Mouse (Mus musculus) stomach, postnatal 0 days (tissue): Measurements from ENCODE around the gene Nlrp6. TPM values are rescaled to one million over a fixed set of nuclear protein-coding genes. Genes with fewer than 3 reads are reported as not detected.

Experiments used
- ATAC-seq: fragments of 200-750 bp; cut with Nextera tagmentation; 2 replicates; pipeline ENCODE4 v1.8.0; 2017; ENCODE audit not compliant: low FRiP score, low TSS enrichment
- DNase-seq: peaks from one replicate; pipeline ENCODE4 v3.0.0-alpha.2; 2016; ENCODE audit warnings: low spot score
- H3K27ac ChIP-seq: fragments of 300-500 bp; sonication (generic); replicated peaks from 2 replicates; pipeline ENCODE4 v1.5.1; 2014; ENCODE audit warnings: mild to moderate bottlenecking, control low read depth
- H3K27me3 ChIP-seq: fragments of 300-500 bp; sonication (generic); 2 replicates; pipeline ENCODE4 v1.6.1; 2014; ENCODE audit warnings: low read length; ENCODE audit not compliant: control insufficient read depth, insufficient read depth
- H3K36me3 ChIP-seq: fragments of 300-500 bp; sonication (generic); 2 replicates; pipeline ENCODE4 v1.6.1; 2014; ENCODE audit warnings: low read length, mixed read lengths; ENCODE audit not compliant: control insufficient read depth, insufficient read depth
- H3K4me1 ChIP-seq: fragments of 300-500 bp; sonication (generic); replicated peaks from 2 replicates; pipeline ENCODE4 v1.6.1; 2014; ENCODE audit warnings: antibody characterized with exemption; ENCODE audit not compliant: control insufficient read depth, insufficient read depth
- H3K4me2 ChIP-seq: fragments of 300-500 bp; sonication (generic); replicated peaks from 2 replicates; pipeline ENCODE4 v1.6.1; 2014; ENCODE audit warnings: low read depth, mild to moderate bottlenecking, control low read depth, moderate library complexity
- H3K4me3 ChIP-seq: fragments of 300-500 bp; sonication (generic); 2 replicates; pipeline ENCODE4 v1.5.1; 2014; ENCODE audit warnings: low read depth, low read length, control low read depth
- H3K9ac ChIP-seq: fragments of 300-500 bp; sonication (generic); 2 replicates; pipeline ENCODE4 v1.6.1; 2014; ENCODE audit warnings: mild to moderate bottlenecking, low read length, control low read depth, mixed read lengths
- H3K9me3 ChIP-seq: fragments of 300-500 bp; sonication (generic); 2 replicates; pipeline ENCODE4 v1.6.1; 2016; ENCODE audit warnings: low read length; ENCODE audit not compliant: control insufficient read depth
- CTCF ChIP-seq: IDR thresholded peaks from 2 replicates; pipeline ENCODE4 v1.5.1; 2016; ENCODE audit warnings: antibody characterized with exemption, low read depth, mild to moderate bottlenecking, moderate library complexity
- EP300 ChIP-seq: optimal IDR thresholded peaks from 2 replicates; pipeline ENCODE3; 2016; ENCODE audit warnings: antibody characterized with exemption
- WGBS: fragments of 180-500 bp; shearing (Covaris S2); extraction: QIAGEN DNeasy Blood & Tissue Kit; methylation state at CpG from one replicate; pipeline ENCODE4 v1.1.7; 2014; 5-methylcytosine and 5-hydroxymethylcytosine counted together
- polyA plus RNA-seq: library from polyadenylated mRNA; unstranded; fragments of >200 nt; fragmentation: Nextera tagmentation; extraction: Ambion mirVana; gene quantifications from 2 replicates; pipeline ENCODE4 v1.2.1, GENCODE M21; 2015

The Nlrp6 gene
- polyA plus RNA-seq, 1 experiment from 2014 or later: 1.7 TPM

- H3K4me1 ChIP-seq: 0 out of 2 replicates have a peak, but pooled peaks cover 2% of the 10 kb centered on the region
- 52% methylated on average over 4 of the region's 4 CpGs for WGBS
- no peaks in the 10 kb centered on the region for H3K36me3 ChIP-seq
- DNase-seq (no peak), ATAC-seq (no peak)
- no peak overlapping the region for H3K27ac ChIP-seq
- no peak for TF ChIP-seq EP300
- no peak for TF ChIP-seq CTCF
- H3K4me3 ChIP-seq: no peak overlapping the region
- no peaks in the 10 kb centered on the region for H3K9me3 ChIP-seq
- peaks cover 12% of the 10 kb centered on the region; the same call in 1 of the 2 replicates for H3K27me3 ChIP-seq
- H3K9ac ChIP-seq: no peak overlapping the region
- H3K4me2 ChIP-seq: no peak overlapping the region
These were observed 791 bp upstream of the Nlrp6 start for GRCm38 (mm10) chr7:140919911-140920310.

GRCm38 (mm10) chr7:140921225-140921975 lies 698 bp downstream of the Nlrp6 start:
- Histone ChIP-seq H3K27ac (no peak overlapping the region), H3K4me3 (no peak overlapping the region), H3K4me2 (no peak overlapping the region), H3K9me3 (no peaks in the 10 kb centered on the region), H3K4me1 (0 out of 2 replicates have a peak, but pooled peaks cover 2% of the 10 kb centered on the region), H3K27me3 (peaks cover 12% of the 10 kb centered on the region; the same call in 1 of the 2 replicates), H3K36me3 (no peaks in the 10 kb centered on the region), H3K9ac (no peak overlapping the region)
- DNase-seq: no peak
- ATAC-seq: no peak
- no peak for TF ChIP-seq EP300
- no peak for TF ChIP-seq CTCF
- 34% methylated on average over 22 of the region's 22 CpGs for WGBS

- Histone ChIP-seq H3K4me3 (peak overlapping the region; percentile 39), H3K4me2 (peak overlapping the region; percentile 59), H3K4me1 (0 out of 2 replicates have a peak, but pooled peaks cover 2% of the 10 kb centered on the region), H3K27me3 (peaks cover 12% of the 10 kb centered on the region; the same call in 1 of the 2 replicates), H3K9me3 (no peaks in the 10 kb centered on the region), H3K36me3 (no peaks in the 10 kb centered on the region), H3K9ac (peak overlapping the region; percentile 18; the same call in 1 of the 2 replicates), H3K27ac (no peak overlapping the region)
- TF ChIP-seq CTCF (no peak), EP300 (no peak)
- WGBS: 1% methylated on average over 49 of the region's 49 CpGs
- ATAC-seq: peak; percentile 54
- peak; percentile 74 for DNase-seq
These were observed 1.8 kb downstream of the Nlrp6 start for GRCm38 (mm10) chr7:140922398-140923069.

DNA sequence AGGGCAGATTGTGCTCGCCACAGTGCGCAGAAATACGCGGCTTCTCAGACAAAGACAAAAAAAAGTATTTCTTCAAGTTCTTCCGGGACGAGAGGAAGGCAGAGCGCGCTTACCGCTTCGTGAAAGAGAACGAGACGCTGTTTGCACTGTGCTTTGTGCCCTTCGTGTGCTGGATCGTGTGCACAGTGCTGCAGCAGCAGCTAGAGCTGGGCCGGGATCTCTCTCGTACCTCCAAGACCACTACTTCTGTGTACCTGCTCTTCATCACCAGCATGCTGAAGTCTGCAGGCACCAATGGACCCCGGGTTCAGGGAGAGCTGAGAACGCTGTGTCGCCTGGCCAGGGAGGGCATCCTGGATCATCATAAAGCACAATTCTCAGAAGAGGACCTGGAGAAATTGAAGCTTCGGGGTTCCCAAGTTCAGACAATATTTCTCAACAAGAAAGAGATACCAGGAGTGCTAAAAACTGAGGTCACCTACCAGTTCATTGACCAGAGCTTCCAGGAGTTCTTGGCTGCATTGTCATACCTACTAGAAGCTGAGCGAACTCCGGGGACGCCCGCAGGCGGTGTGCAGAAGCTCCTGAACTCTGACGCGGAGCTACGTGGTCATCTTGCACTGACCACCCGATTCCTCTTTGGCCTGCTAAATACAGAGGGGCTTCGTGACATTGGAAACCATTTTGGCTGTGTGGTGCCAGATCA lies 2.5 kb downstream of the Nlrp6 start:
- H3K4me1 ChIP-seq: 0 out of 2 replicates have a peak, but pooled peaks cover 2% of the 10 kb centered on the region
- no peak for TF ChIP-seq EP300
- TF ChIP-seq CTCF: no peak
- H3K27me3 ChIP-seq: peaks cover 12% of the 10 kb centered on the region; the same call in 1 of the 2 replicates
- ATAC-seq (no peak), DNase-seq (no peak)
- 29% methylated on average over 30 of the region's 30 CpGs for whole genome bisulfite sequencing
- H3K9me3 ChIP-seq: no peaks in the 10 kb centered on the region
- no peak overlapping the region for H3K27ac ChIP-seq
- H3K4me2 ChIP-seq: peak overlapping the region; percentile 59
- peak overlapping the region; percentile 39 for H3K4me3 ChIP-seq
- no peaks in the 10 kb centered on the region for H3K36me3 ChIP-seq
- H3K9ac ChIP-seq: 0 out of 2 replicates have a peak overlapping the region, but pooled peaks have one; percentile 18

DNA sequence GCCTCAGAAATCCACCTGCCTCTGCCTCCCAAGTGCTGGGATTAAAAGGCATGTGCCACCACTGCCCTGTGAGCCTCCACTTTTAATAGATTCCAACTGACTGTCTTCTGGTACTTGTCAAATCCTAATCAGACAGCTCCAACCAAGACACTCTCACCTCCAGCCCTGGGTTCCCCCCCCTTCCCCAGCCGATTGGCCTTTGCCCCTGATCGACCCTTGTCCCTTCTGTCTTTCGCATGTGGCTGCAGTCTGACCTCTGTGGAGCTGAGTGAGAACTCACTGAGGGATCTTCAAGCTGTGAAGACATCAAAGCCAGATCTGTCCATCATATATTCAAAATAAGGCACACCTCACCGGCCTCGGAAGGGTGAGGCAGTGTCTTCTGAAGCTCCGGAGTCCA lies 6.5 kb downstream of the Nlrp6 start:
- H3K9ac ChIP-seq: no peak overlapping the region
- 81% methylated on average over 6 of the region's 6 CpGs for whole genome bisulfite sequencing
- no peak overlapping the region for H3K27ac ChIP-seq
- ATAC-seq (no peak), DNase-seq (no peak)
- no peaks in the 10 kb centered on the region for H3K9me3 ChIP-seq
- no peak for TF ChIP-seq EP300
- TF ChIP-seq CTCF: no peak
- no peak overlapping the region for H3K4me3 ChIP-seq
- H3K27me3 ChIP-seq: 0 out of 2 replicates have a peak, but pooled peaks cover 7% of the 10 kb centered on the region
- no peaks in the 10 kb centered on the region for H3K36me3 ChIP-seq
- H3K4me1 ChIP-seq: 0 out of 2 replicates have a peak, but pooled peaks cover 2% of the 10 kb centered on the region
- H3K4me2 ChIP-seq: no peak overlapping the region
